Mouse (Mus musculus) mouse embryonic stem cell (cell line): Measurements from ENCODE around the gene Kcnc2.

Experiments used
- in situ Hi-C, 2 experiments: fragments of 300-500 bp; cut with MboI; formaldehyde crosslinking; loops; 1 replicate in 1 of 2; 3 replicates in 1 of 2; pipeline ENCODE4 v1.14.3; 2019 to 2020; ENCODE audit warnings: low sequenced_read_pairs in 2 of 2, low pct_unique_long_range_greater_than_20kb in 1 of 2, mixed read lengths in 1 of 2; ENCODE audit not compliant: unreplicated experiment in 1 of 2

Gene Kcnc2

GRCm38 (mm10) chr10:112377163-112377562, 106.2 kb downstream of the Kcnc2 start:
- in situ Hi-C loops: no loop called here

- in situ Hi-C loops: no loop called here
These were observed 107.5 kb downstream of the Kcnc2 start for GRCm38 (mm10) chr10:112378465-112378864.

GRCm38 (mm10) chr10:112380590-112380989, 109.7 kb downstream of the Kcnc2 start:
- in situ Hi-C loops: no loop called here

GRCm38 (mm10) chr10:112394399-112394970, 123.6 kb downstream of the Kcnc2 start:
- in situ Hi-C loops: no loop called here

GRCm38 (mm10) chr10:112397194-112397593, 126.3 kb downstream of the Kcnc2 start:
- in situ Hi-C loops: no loop called here

- in situ Hi-C loops: no loop called here
These were observed 129.9 kb downstream of the Kcnc2 start for GRCm38 (mm10) chr10:112400591-112401404.

GRCm38 (mm10) chr10:112409525-112409924, 138.6 kb downstream of the Kcnc2 start:
- in situ Hi-C loops: no loop called here

GRCm38 (mm10) chr10:112423327-112423726, 152.4 kb downstream of the Kcnc2 start:
- in situ Hi-C loops: no loop called here

GRCm38 (mm10) chr10:112436950-112437349, 166.0 kb downstream of the Kcnc2 start:
- in situ Hi-C loops: no loop called here

GRCm38 (mm10) chr10:112444640-112445039, 173.7 kb downstream of the Kcnc2 start:
- in situ Hi-C loops: no loop called here

- in situ Hi-C loops: no loop called here
These were observed 180.0 kb downstream of the Kcnc2 start for GRCm38 (mm10) chr10:112450910-112451309.

GRCm38 (mm10) chr10:112468689-112469384, 197.9 kb downstream of the Kcnc2 start:
- in situ Hi-C loops: no loop called here

GRCm38 (mm10) chr10:112474122-112474810, 203.3 kb downstream of the Kcnc2 start:
- in situ Hi-C loops: no loop called here

- in situ Hi-C loops: no loop called here
These were observed 210.5 kb downstream of the Kcnc2 start for GRCm38 (mm10) chr10:112481461-112481860.

GRCm38 (mm10) chr10:112481921-112482607, 211.1 kb downstream of the Kcnc2 start:
- in situ Hi-C loops: no loop called here

- in situ Hi-C loops: no loop called here
These were observed 213.6 kb downstream of the Kcnc2 start for GRCm38 (mm10) chr10:112484387-112485105.

GRCm38 (mm10) chr10:112485819-112486218, 214.9 kb downstream of the Kcnc2 start:
- in situ Hi-C loops: no loop called here

- in situ Hi-C loops: no loop called here
These were observed 217.8 kb downstream of the Kcnc2 start for GRCm38 (mm10) chr10:112488751-112489150.
